Mouse (Mus musculus): ENCODE data around the gene Calhm5. TPM values are rescaled to one million over a fixed set of nuclear protein-coding genes. Genes with fewer than 3 reads are reported as not detected.
A peak's percentile ranks its signal among the peaks of the same experiment; 100 is the strongest.

The Calhm5 gene
- polyA plus RNA-seq, 1 experiment from 2014 or later, result 0.81 TPM

DNA sequence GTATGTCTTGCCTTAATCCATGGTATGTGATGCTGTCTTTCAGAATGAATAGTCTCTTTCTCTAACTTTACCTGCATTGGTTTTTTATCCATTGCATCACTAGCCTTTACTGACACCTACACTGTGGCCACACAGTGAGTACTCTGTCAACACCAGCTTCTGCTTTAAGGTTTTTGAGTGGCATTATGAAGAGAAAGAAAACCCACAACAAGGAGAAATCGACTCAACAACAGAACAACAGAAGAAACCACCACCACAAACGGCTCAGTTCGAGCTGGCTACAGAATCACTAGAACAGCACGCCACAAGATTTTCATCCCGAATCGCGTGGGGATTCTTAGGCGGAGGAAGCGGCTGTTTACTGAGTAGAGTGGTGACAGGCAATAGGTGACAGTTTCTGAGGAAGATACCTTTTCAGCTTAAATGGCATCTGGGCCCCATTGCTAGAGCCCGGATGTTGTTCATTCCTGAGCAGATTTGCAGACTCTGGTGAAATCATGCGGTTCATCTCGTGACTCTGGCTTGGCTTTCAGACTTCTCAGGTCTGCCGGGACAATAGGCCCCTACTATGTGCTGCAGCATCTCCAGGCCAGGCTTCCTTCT lies 14.6 kb upstream of the Calhm5 start:
- Histone ChIP-seq H3K9me3 (no peaks in the 10 kb centered on the region), H3K9ac (no peak overlapping the region), H3K27me3 (no peaks in the 10 kb centered on the region), H3K4me1 (replicated peaks) (no peaks in the 10 kb centered on the region), H3K4me2 (no peak overlapping the region), H3K4me3 (no peak overlapping the region), H3K27ac (replicated peaks) (no peak overlapping the region), H3K36me3 (no peaks in the 10 kb centered on the region)
- no peak for ATAC-seq (ENCODE audit: low read depth)
- WGBS, result 87% methylated on average over 13 of the region's 13 CpGs

DNA sequence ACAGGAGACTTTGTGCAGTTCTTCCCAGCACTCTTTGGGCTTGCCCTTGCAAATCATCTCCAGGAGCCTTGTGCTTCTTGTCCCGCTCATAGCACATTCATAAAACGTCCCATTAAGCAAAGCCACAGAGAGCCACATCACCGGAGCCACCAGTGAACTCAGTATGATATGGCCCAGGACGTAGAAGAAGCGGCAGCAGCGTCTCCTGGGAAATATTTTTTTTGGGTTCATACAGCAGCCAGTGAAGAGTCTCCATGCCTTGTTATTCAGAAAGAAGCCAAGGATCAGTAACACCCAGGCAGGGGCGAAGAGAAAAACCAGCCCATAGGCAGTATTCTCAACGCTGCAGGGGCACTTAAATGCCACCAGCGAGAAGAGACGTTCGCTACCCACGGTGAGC lies 355 bp downstream of the Calhm5 start:
- no peaks in the 10 kb centered on the region for H3K9me3 ChIP-seq
- H3K36me3 ChIP-seq, result no peaks in the 10 kb centered on the region
- H3K27ac ChIP-seq (replicated peaks), result no peak overlapping the region
- H3K27me3 ChIP-seq, result no peaks in the 10 kb centered on the region
- 0 out of 2 replicates have a peak overlapping the region, but pooled peaks have one; percentile 18 for H3K9ac ChIP-seq
- H3K4me2 ChIP-seq, result peak overlapping the region; percentile 47
- 0 out of 2 replicates have a peak, but pooled peaks cover 6% of the 10 kb centered on the region for H3K4me1 ChIP-seq (replicated peaks)
- H3K4me3 ChIP-seq, result peak overlapping the region; percentile 19
- ATAC-seq (ENCODE audit: low read depth), result peak; percentile 23; the same call in 1 of the 2 replicates
- 62% methylated on average over 12 of the region's 12 CpGs for WGBS

DNA sequence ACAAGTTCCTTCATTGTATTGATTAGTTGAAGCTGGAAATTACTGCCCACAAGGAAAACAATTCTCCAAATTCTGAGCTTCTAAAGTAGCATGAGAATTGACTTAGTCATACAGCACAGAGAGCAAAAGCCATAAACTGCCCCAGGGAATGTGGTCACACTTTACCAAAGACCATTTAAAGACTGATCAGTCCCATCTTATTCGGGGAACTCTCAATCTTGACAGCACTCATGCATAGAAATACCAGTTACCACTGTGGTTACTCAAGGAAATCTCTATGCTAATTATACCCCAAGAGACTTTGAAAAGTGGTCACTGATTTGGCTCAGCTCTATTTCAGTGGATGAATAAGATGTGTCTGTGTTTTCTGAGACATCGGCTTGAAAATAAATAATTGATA lies 1.2 kb downstream of the Calhm5 start:
- H3K4me3 ChIP-seq, result no peak overlapping the region
- no peak for ATAC-seq (ENCODE audit: low read depth)
- no peak overlapping the region for H3K27ac ChIP-seq (replicated peaks)
- H3K27me3 ChIP-seq, result no peaks in the 10 kb centered on the region
- H3K36me3 ChIP-seq, result no peaks in the 10 kb centered on the region
- 0 out of 2 replicates have a peak, but pooled peaks cover 6% of the 10 kb centered on the region for H3K4me1 ChIP-seq (replicated peaks)
- H3K9ac ChIP-seq, result no peak overlapping the region
- H3K9me3 ChIP-seq, result no peaks in the 10 kb centered on the region
- WGBS, result 59% methylated on average over 2 of the region's 2 CpGs
- no peak overlapping the region for H3K4me2 ChIP-seq

DNA sequence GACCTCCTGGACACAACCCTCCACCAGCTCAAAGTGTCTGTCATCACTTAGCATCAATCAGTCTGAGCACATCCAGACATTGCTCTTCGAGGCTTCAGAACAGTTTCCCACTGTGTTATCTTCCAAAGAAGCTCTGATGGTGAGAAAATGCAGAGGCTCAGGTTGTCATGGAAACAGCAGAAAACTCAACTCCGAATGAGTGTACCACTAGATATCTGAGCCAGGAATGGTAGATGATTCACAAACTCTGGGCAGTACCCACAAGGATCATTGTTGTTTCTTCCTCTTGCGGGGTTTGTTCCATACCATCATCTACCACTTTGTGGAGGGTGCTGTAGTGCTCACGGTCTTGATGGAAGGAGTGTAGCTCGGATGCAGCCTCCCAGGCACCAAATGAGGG lies 4.4 kb downstream of the Calhm5 start:
- H3K4me3 ChIP-seq, result no peak overlapping the region
- no peaks in the 10 kb centered on the region for H3K27me3 ChIP-seq
- H3K27ac ChIP-seq (replicated peaks), result no peak overlapping the region
- H3K4me1 ChIP-seq (replicated peaks), result 0 out of 2 replicates have a peak, but pooled peaks cover 6% of the 10 kb centered on the region
- 80% methylated on average over 5 of the region's 5 CpGs for WGBS
- no peaks in the 10 kb centered on the region for H3K36me3 ChIP-seq
- H3K9me3 ChIP-seq, result no peaks in the 10 kb centered on the region
- ATAC-seq (ENCODE audit: low read depth), result no peak
- H3K4me2 ChIP-seq, result no peak overlapping the region
- H3K9ac ChIP-seq, result no peak overlapping the region

DNA sequence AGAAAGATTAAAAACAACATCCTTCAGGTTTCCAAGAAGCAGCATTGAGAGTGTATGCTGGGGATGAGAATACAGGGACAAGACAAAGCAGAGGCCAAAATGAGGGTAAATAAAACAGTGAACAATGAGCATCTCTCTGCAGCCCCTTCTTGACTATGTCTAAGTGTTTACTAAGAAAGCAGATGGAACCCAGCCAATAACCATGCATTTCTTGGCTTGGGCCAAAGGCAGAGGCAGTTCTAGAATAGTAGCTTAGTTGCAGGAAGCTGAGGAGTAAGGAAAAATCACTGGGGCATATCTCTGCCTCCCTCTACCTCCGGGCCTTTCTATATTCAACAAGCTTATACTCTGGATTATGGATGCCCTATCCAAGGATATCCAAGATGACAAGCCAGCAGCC lies 5.8 kb downstream of the Calhm5 start:
- no peak overlapping the region for H3K4me3 ChIP-seq
- no peak overlapping the region for H3K4me2 ChIP-seq
- H3K9ac ChIP-seq, result no peak overlapping the region
- no peaks in the 10 kb centered on the region for H3K4me1 ChIP-seq (replicated peaks)
- 89% methylated on average over 1 of the region's 1 CpGs for WGBS
- no peak for ATAC-seq (ENCODE audit: low read depth)
- no peaks in the 10 kb centered on the region for H3K9me3 ChIP-seq
- no peak overlapping the region for H3K27ac ChIP-seq (replicated peaks)
- no peaks in the 10 kb centered on the region for H3K36me3 ChIP-seq
- no peaks in the 10 kb centered on the region for H3K27me3 ChIP-seq

DNA sequence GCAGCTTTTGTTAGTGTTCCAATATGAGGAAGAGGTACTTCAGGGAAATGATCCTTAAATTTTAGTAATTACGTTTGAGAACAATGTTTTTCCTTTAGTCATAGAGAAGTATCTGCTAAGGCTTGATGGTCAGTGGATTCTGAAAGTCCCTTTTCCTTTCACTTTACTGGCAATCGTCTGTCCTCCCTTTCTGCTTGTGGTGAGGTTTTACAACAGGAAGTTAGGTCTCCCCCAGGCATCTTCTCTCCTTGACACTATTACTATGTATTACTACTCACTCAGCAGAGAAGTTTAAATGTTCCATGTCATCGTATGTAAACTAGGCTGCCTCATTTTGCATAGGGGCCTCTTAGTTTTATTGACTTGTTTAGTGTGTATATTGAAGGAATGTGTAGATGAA lies 6.8 kb downstream of the Calhm5 start:
- Histone ChIP-seq H3K4me3 (no peak overlapping the region), H3K9ac (no peak overlapping the region), H3K27me3 (no peaks in the 10 kb centered on the region), H3K36me3 (no peaks in the 10 kb centered on the region), H3K4me1 (replicated peaks) (no peaks in the 10 kb centered on the region), H3K4me2 (no peak overlapping the region), H3K27ac (replicated peaks) (no peak overlapping the region), H3K9me3 (no peaks in the 10 kb centered on the region)
- no peak for ATAC-seq (ENCODE audit: low read depth)
- WGBS, result 62% methylated on average over 3 of the region's 3 CpGs

DNA sequence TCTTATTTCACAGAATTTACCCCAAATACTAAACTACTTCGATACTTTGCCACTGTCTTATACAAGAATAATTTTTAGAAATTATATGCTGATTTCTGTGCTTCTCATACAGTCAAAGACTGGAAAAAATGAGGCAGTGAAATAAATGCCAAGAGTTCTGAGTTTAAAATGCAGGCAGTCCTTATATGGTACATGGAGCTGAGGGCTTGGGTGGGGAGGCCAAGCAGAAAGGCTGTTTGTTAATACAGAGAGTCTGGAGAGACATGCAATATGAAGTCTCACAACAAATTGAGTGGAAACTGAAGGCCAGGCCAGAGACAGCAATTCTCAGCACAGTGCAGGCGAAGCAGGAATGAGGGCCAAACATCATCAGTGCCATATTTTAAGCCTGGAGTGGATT lies 7.8 kb downstream of the Calhm5 start:
- Histone ChIP-seq H3K36me3 (no peaks in the 10 kb centered on the region), H3K9ac (no peak overlapping the region), H3K27ac (replicated peaks) (no peak overlapping the region), H3K4me3 (no peak overlapping the region), H3K9me3 (no peaks in the 10 kb centered on the region), H3K27me3 (no peaks in the 10 kb centered on the region), H3K4me2 (no peak overlapping the region), H3K4me1 (replicated peaks) (no peaks in the 10 kb centered on the region)
- 85% methylated on average over 2 of the region's 2 CpGs for WGBS
- ATAC-seq (ENCODE audit: low read depth), result no peak

DNA sequence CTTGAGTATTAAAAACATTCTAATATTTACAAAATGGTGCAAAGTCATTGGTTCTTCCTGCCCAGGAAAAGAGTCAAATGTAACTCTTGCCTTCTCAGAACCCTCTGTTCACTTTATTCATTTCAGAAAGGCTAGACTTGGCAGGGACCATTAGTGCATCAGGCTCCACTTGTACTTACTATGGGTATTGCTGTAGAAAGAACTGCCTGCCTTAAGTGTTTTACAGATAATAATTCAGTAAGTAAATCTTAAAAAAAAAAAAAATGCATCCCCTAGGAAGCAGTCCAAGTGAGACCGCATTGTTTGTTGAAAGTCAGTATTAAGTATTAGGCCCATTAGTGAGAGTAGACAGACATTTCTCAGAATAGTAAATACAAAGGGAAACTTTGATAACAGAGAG lies 9.8 kb downstream of the Calhm5 start:
- Histone ChIP-seq H3K9ac (no peak overlapping the region), H3K27ac (replicated peaks) (no peak overlapping the region), H3K36me3 (no peaks in the 10 kb centered on the region), H3K4me2 (no peak overlapping the region), H3K9me3 (no peaks in the 10 kb centered on the region), H3K4me1 (replicated peaks) (no peaks in the 10 kb centered on the region), H3K27me3 (no peaks in the 10 kb centered on the region), H3K4me3 (no peak overlapping the region)
- WGBS, result 90% methylated on average over 1 of the region's 1 CpGs
- ATAC-seq (ENCODE audit: low read depth), result no peak

DNA sequence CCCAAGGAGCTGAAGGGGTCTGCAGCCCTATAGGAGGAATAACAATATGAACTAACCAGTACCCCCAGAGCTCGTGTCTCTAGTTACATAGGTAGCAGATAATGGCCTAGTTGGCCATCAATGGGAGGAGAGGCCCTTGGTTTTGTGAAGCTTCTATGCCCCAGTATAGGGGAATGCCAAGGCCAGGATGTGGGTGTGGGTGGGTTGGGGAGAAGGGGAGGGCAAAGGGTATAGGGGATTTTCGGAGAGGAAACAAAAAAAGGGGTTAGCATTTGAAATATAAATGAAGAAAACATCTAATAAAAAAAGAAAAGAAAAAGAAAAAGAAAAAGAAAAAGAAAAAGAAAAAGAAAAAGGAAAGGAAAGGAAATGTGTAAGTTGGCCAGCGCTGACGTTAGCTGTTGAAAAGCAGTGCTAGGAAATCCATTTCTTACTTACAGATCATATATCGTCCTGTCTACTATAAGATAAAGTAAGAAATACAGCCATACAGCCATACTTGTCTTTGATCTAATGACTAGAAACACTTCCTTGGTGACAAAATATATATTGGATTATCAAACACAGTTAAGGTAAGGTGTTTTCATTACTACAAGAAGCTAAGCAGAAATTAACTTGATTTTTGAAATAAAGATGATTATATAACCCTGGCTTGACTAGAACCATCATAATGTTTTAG lies 21.7 kb downstream of the Calhm5 start:
- no peak for ATAC-seq (ENCODE audit: low read depth)
- no peak overlapping the region for H3K4me2 ChIP-seq
- no peaks in the 10 kb centered on the region for H3K27me3 ChIP-seq
- H3K36me3 ChIP-seq, result no peaks in the 10 kb centered on the region
- WGBS, result 87% methylated on average over 5 of the region's 5 CpGs
- H3K4me1 ChIP-seq (replicated peaks), result no peaks in the 10 kb centered on the region
- no peak overlapping the region for H3K9ac ChIP-seq
- H3K9me3 ChIP-seq, result no peaks in the 10 kb centered on the region
- no peak overlapping the region for H3K4me3 ChIP-seq
- no peak overlapping the region for H3K27ac ChIP-seq (replicated peaks)

DNA sequence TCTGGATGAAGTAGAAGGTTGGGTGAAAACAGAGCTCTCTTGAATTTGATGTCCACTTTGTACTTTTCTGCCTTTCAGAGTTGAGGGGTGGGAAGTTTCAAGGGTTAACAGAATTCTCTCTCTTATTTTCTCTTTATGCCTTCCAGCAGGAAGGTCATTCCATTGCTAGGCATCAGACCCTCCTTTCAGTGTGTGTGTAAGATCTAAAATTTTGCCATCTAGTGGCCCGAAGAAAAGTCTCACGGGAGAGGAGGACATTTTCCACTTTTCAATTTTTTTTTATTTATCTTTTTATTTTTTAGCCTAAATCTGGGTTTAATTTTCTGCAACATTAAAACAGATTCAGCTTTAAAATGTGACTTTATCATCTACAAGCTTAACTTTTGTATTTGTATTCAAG lies 24.7 kb downstream of the Calhm5 start:
- H3K4me3 ChIP-seq, result no peak overlapping the region
- 60% methylated on average over 2 of the region's 2 CpGs for WGBS
- no peaks in the 10 kb centered on the region for H3K4me1 ChIP-seq (replicated peaks)
- no peak overlapping the region for H3K4me2 ChIP-seq
- no peaks in the 10 kb centered on the region for H3K27me3 ChIP-seq
- no peak overlapping the region for H3K27ac ChIP-seq (replicated peaks)
- no peaks in the 10 kb centered on the region for H3K9me3 ChIP-seq
- no peak for ATAC-seq (ENCODE audit: low read depth)
- H3K9ac ChIP-seq, result no peak overlapping the region
- H3K36me3 ChIP-seq, result no peaks in the 10 kb centered on the region

DNA sequence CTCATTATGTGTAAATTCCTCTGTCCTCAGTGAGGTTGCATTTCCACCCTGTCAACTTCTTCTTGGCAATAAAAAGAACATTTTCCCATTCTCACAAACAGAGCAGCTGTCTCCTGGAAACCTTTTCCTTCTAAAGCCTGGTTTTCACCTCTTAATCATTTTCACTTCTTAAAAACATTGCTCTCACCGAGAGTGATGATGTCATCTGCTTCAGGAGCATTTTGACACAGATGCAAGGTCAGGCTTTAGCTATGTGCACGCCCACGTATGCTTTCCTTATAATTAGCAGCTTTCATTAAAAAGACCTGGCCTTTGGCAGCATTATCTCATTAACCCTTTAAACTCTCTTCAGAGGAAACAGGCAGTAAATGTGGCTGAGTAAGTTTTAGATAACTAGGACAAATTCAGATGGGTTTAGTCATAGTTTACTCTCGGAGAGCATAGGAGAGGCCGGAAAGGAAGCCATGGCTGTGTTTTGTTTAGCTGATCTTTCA lies 25.3 kb downstream of the Calhm5 start:
- Histone ChIP-seq H3K27me3 (no peaks in the 10 kb centered on the region), H3K9me3 (no peaks in the 10 kb centered on the region), H3K4me2 (no peak overlapping the region), H3K4me3 (no peak overlapping the region), H3K36me3 (no peaks in the 10 kb centered on the region), H3K4me1 (replicated peaks) (no peaks in the 10 kb centered on the region), H3K9ac (no peak overlapping the region), H3K27ac (replicated peaks) (no peak overlapping the region)
- 65% methylated on average over 5 of the region's 5 CpGs for WGBS
- no peak for ATAC-seq (ENCODE audit: low read depth)

DNA sequence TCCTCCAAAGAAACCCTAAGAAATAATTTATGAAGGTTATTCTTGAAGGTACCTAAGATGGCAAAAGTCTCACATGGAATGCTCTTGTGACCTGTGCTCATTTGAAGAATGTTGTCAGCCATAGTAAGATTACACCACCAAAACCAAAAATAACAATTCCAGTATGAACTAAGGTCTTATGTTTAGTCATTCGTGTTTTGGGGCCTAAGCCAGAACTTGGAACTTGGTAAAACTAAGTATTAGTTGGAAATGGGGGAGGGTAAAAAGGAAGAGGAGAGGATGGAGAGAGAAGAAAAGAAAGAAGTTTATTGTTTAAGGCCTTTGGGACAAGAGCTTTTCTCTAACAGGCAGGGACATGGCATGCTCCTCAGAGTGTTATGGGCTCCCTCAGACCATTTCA lies 26.7 kb downstream of the Calhm5 start:
- H3K27me3 ChIP-seq, result no peaks in the 10 kb centered on the region
- H3K9ac ChIP-seq, result no peak overlapping the region
- no peaks in the 10 kb centered on the region for H3K4me1 ChIP-seq (replicated peaks)
- no peak overlapping the region for H3K4me3 ChIP-seq
- ATAC-seq (ENCODE audit: low read depth), result no peak
- WGBS, result 73% methylated on average over 1 of the region's 1 CpGs
- no peaks in the 10 kb centered on the region for H3K9me3 ChIP-seq
- no peak overlapping the region for H3K4me2 ChIP-seq
- H3K27ac ChIP-seq (replicated peaks), result no peak overlapping the region
- no peaks in the 10 kb centered on the region for H3K36me3 ChIP-seq

DNA sequence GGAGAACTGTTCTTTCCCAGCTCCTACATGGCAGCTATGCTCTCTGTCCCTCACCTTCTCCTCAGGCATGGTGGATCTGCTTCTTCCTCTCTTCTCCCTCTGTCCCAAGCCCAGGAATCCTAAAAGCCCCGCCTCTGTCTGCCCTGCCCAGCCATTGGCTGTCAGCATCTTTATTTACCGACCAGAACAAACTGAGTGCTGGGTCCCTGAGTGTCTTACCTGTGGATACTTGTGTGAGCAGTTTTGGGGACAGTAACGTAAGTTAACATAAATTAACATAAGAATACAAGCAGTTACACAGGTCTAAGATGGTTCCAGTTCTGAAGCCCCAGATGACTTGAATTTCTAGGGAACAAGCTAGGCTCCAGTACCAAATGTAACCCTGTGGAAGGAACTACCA lies 29.7 kb downstream of the Calhm5 start:
- Histone ChIP-seq H3K27me3 (no peaks in the 10 kb centered on the region), H3K4me3 (no peak overlapping the region), H3K4me1 (replicated peaks) (no peaks in the 10 kb centered on the region), H3K27ac (replicated peaks) (no peak overlapping the region), H3K36me3 (no peaks in the 10 kb centered on the region), H3K9ac (no peak overlapping the region), H3K4me2 (no peak overlapping the region), H3K9me3 (no peaks in the 10 kb centered on the region)
- no peak for ATAC-seq (ENCODE audit: low read depth)
- 55% methylated on average over 3 of the region's 3 CpGs for WGBS
